Mouse (Mus musculus): ENCODE results near the gene Mark4.

Mark4 gene

GRCm38 (mm10) chr7:19449165-19449564 lies 9.5 kb downstream of the Mark4 start:
- in situ Hi-C loops (cut with MboI; ENCODE audit: low pct_unique_long_range_greater_than_20kb in 1 of 2, low sequenced_read_pairs in 2 of 2, unreplicated experiment in 1 of 2), result no loop called here

- in situ Hi-C loops (cut with MboI; ENCODE audit: low pct_unique_long_range_greater_than_20kb in 1 of 2, low sequenced_read_pairs in 2 of 2, unreplicated experiment in 1 of 2), result no loop called here
Measured at GRCm38 (mm10) chr7:19447689-19448088, 10.9 kb downstream of the Mark4 start.

GRCm38 (mm10) chr7:19444801-19445200 lies 13.8 kb downstream of the Mark4 start:
- in situ Hi-C loops (cut with MboI; ENCODE audit: low pct_unique_long_range_greater_than_20kb in 1 of 2, low sequenced_read_pairs in 2 of 2, unreplicated experiment in 1 of 2), result no loop called here

GRCm38 (mm10) chr7:19443344-19443743 lies 15.3 kb downstream of the Mark4 start:
- in situ Hi-C loops (cut with MboI; ENCODE audit: low pct_unique_long_range_greater_than_20kb in 1 of 2, low sequenced_read_pairs in 2 of 2, unreplicated experiment in 1 of 2), result no loop called here

GRCm38 (mm10) chr7:19441448-19442091 lies 17.1 kb downstream of the Mark4 start:
- in situ Hi-C loops (cut with MboI; ENCODE audit: low pct_unique_long_range_greater_than_20kb in 1 of 2, low sequenced_read_pairs in 2 of 2, unreplicated experiment in 1 of 2), result no loop called here

GRCm38 (mm10) chr7:19437048-19437447 lies 21.6 kb downstream of the Mark4 start:
- in situ Hi-C loops (cut with MboI; ENCODE audit: low pct_unique_long_range_greater_than_20kb in 1 of 2, low sequenced_read_pairs in 2 of 2, unreplicated experiment in 1 of 2), result no loop called here

GRCm38 (mm10) chr7:19436276-19436675 lies 22.3 kb downstream of the Mark4 start:
- in situ Hi-C loops (cut with MboI; ENCODE audit: low pct_unique_long_range_greater_than_20kb in 1 of 2, low sequenced_read_pairs in 2 of 2, unreplicated experiment in 1 of 2), result no loop called here

- in situ Hi-C loops (cut with MboI; ENCODE audit: low pct_unique_long_range_greater_than_20kb in 1 of 2, low sequenced_read_pairs in 2 of 2, unreplicated experiment in 1 of 2), result no loop called here
Measured at GRCm38 (mm10) chr7:19432475-19432874, 26.1 kb downstream of the Mark4 start.

- in situ Hi-C loops (cut with MboI; ENCODE audit: low pct_unique_long_range_greater_than_20kb in 1 of 2, low sequenced_read_pairs in 2 of 2, unreplicated experiment in 1 of 2), result no loop called here
Measured at GRCm38 (mm10) chr7:19430402-19430801, 28.2 kb downstream of the Mark4 start.

- in situ Hi-C loops (cut with MboI; ENCODE audit: low pct_unique_long_range_greater_than_20kb in 1 of 2, low sequenced_read_pairs in 2 of 2, unreplicated experiment in 1 of 2), result no loop called here
Measured at GRCm38 (mm10) chr7:19429726-19430125, 28.9 kb downstream of the Mark4 start.

GRCm38 (mm10) chr7:19427999-19428650 lies 30.5 kb downstream of the Mark4 start:
- in situ Hi-C loops (cut with MboI; ENCODE audit: low pct_unique_long_range_greater_than_20kb in 1 of 2, low sequenced_read_pairs in 2 of 2, unreplicated experiment in 1 of 2), result no loop called here

- in situ Hi-C loops (cut with MboI; ENCODE audit: low pct_unique_long_range_greater_than_20kb in 1 of 2, low sequenced_read_pairs in 2 of 2, unreplicated experiment in 1 of 2), result no loop called here
Measured at GRCm38 (mm10) chr7:19426888-19427287, 31.7 kb downstream of the Mark4 start.

GRCm38 (mm10) chr7:19426349-19426748 lies 32.3 kb downstream of the Mark4 start:
- in situ Hi-C loops (cut with MboI; ENCODE audit: low pct_unique_long_range_greater_than_20kb in 1 of 2, low sequenced_read_pairs in 2 of 2, unreplicated experiment in 1 of 2), result no loop called here

- in situ Hi-C loops (cut with MboI; ENCODE audit: low pct_unique_long_range_greater_than_20kb in 1 of 2, low sequenced_read_pairs in 2 of 2, unreplicated experiment in 1 of 2), result loop anchor here in 1 of 2 experiments (25.0 kb wide), 1 partner anchor 363 kb away; the partner anchor contains the start of gene Cblc
Measured at GRCm38 (mm10) chr7:19424051-19424450, 34.6 kb downstream of the Mark4 start.

GRCm38 (mm10) chr7:19423083-19423482 lies 35.5 kb downstream of the Mark4 start:
- in situ Hi-C loops (cut with MboI; ENCODE audit: low pct_unique_long_range_greater_than_20kb in 1 of 2, low sequenced_read_pairs in 2 of 2, unreplicated experiment in 1 of 2), result loop anchor here in 1 of 2 experiments (25.0 kb wide), 1 partner anchor 364 kb away; the partner anchor contains the start of gene Cblc

GRCm38 (mm10) chr7:19420821-19421636 lies 37.6 kb downstream of the Mark4 start:
- in situ Hi-C loops (cut with MboI; ENCODE audit: low pct_unique_long_range_greater_than_20kb in 1 of 2, low sequenced_read_pairs in 2 of 2, unreplicated experiment in 1 of 2), result loop anchor here in 1 of 2 experiments (25.0 kb wide), 1 partner anchor 366 kb away; the partner anchor contains the start of gene Cblc

- in situ Hi-C loops (cut with MboI; ENCODE audit: low pct_unique_long_range_greater_than_20kb in 1 of 2, low sequenced_read_pairs in 2 of 2, unreplicated experiment in 1 of 2), result loop anchor here in 1 of 2 experiments (25.0 kb wide), 1 partner anchor 367 kb away; the partner anchor contains the start of gene Cblc
Measured at GRCm38 (mm10) chr7:19420121-19420520, 38.5 kb downstream of the Mark4 start.

GRCm38 (mm10) chr7:19416590-19416989 lies 42.0 kb downstream of the Mark4 start:
- in situ Hi-C loops (cut with MboI; ENCODE audit: low pct_unique_long_range_greater_than_20kb in 1 of 2, low sequenced_read_pairs in 2 of 2, unreplicated experiment in 1 of 2), result loop anchor here in 1 of 2 experiments (25.0 kb wide), 1 partner anchor 371 kb away; the partner anchor contains the start of gene Cblc

- in situ Hi-C loops (cut with MboI; ENCODE audit: low pct_unique_long_range_greater_than_20kb in 1 of 2, low sequenced_read_pairs in 2 of 2, unreplicated experiment in 1 of 2), result loop anchor here in 1 of 2 experiments (25.0 kb wide), 1 partner anchor 374 kb away; the partner anchor contains the start of gene Cblc
Measured at GRCm38 (mm10) chr7:19413525-19413924, 45.1 kb downstream of the Mark4 start.
